Mouse (Mus musculus): ENCODE data around the gene 1700001C19Rik. TPM values are rescaled to one million over a fixed set of nuclear protein-coding genes. Genes with fewer than 3 reads are reported as not detected.

1700001C19Rik gene
- total RNA-seq, 1 experiment from 2014 or later = not detected

DNA sequence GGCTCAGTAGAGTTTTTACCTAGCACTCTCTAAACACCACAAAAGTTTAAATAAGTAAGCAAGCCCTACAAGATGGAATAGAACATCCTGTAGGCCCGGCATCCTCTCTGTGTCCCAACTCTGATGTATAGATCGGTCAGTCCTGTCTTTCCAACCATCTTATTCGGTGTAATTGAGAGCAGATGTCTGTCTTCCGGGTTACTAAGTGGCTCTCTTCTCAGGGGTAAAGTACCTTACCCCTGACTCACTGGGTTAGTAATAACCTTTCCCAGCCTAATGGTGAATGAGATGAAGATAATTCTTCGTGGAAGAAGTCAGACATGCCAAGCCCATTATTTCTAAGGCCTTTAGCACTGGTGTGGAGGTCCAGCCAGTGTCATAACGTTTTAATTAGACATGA is 63.2 kb downstream of the 1700001C19Rik start:
- no peak for DNase-seq

- peak; percentile 53 for DNase-seq
These were observed 65.7 kb downstream of the 1700001C19Rik start for GRCm38 (mm10) chr17:47371451-47371850.

GRCm38 (mm10) chr17:47369087-47369443 is 68.1 kb downstream of the 1700001C19Rik start:
- DNase-seq = peak; percentile 30

DNA sequence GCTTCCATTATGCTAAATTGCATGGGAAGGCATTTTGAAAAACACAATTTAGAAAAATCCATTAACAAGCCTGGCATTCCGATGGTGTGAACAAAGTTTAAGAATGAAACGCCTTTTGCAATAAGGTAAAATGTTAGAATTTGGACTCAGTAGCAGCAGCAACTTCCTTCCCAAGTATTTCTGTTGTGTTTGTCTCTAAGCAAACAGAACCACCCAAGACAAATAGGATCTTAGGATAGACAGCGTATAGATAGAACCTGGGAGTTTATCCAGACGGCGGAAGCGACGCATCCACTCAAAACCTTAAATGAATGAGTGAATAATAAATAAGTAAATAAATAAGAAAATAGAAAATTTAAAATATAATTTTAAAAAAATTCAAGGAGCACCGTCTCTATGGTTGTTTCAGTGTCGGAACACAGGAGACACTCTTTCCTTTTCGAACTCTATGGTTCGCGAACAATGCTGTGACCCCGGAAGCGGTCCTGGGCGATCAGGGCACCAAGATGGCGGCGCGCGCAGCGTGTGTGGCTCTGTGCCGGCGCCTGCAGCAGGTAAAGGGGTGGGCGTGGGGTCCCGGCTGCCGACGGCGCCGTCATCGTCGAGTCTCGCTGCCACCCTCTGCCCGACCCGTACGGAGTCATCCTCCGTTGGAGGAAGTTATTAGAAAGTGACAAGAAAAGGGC is 68.6 kb downstream of the 1700001C19Rik start, which contains the start of gene Mrps10:
Gene Mrps10, plus strand, starts transcription at position 487 of the 686 bp plus-strand sequence.
- DNase-seq = peak; percentile 85

Other genes with a start within 250 kb of the 1700001C19Rik start
- gene Mrps10, start 68.5 kb downstream of the 1700001C19Rik start, total RNA-seq (2021) = 47.5 and 53.5 TPM in 2 replicates
- gene Guca1b, start 52.0 kb downstream of the 1700001C19Rik start, total RNA-seq (2021) = 1.6 and 3.2 TPM in 2 replicates
- gene Guca1a, start 36.8 kb downstream of the 1700001C19Rik start, total RNA-seq (2021) = 2.2 TPM in 1 of 2 replicates, not detected in the other
- gene AI661453, start 761 bp downstream of the 1700001C19Rik start, total RNA-seq (2021) = 0.73 and 0.86 TPM in 2 replicates
- gene Taf8, start 64.9 kb upstream of the 1700001C19Rik start, total RNA-seq (2021) = 21.1 and 25.7 TPM in 2 replicates
- 385 and 429 TPM in 2 replicates for gene Ccnd3, start 67.7 kb upstream of the 1700001C19Rik start, total RNA-seq (2021)
- 15.5 and 22.0 TPM in 2 replicates for gene Bysl, start 174.1 kb upstream of the 1700001C19Rik start, total RNA-seq (2021)
- gene Med20, start 174.2 kb upstream of the 1700001C19Rik start, total RNA-seq (2021) = 38.7 and 40.5 TPM in 2 replicates
- 1.4 and 3.9 TPM in 2 replicates for gene Gm20517, start 174.2 kb upstream of the 1700001C19Rik start, total RNA-seq (2021)
- gene Usp49, start 193.3 kb upstream of the 1700001C19Rik start, total RNA-seq (2021) = 8.8 and 9.3 TPM in 2 replicates

Measured in adrenal gland, postnatal 25 days (tissue).